Mouse (Mus musculus) limb, embryonic 15.5 days (tissue): Measurements from ENCODE around the gene Nek11. TPM values are rescaled to one million over a fixed set of nuclear protein-coding genes. Genes with fewer than 3 reads are reported as not detected.

ENCODE experiments used
- ATAC-seq: fragments of 200-750 bp; cut with Nextera tagmentation; 2 replicates; pipeline ENCODE4 v1.8.0; 2017; ENCODE audit warnings: low read depth, moderate TSS enrichment; ENCODE audit not compliant: insufficient number of reproducible peaks, low FRiP score, low TSS enrichment
- H3K27ac ChIP-seq: fragments of 300-500 bp; sonication (generic); 2 replicates; pipeline ENCODE4 v1.5.1; 2015; ENCODE audit warnings: moderate library complexity, mild to moderate bottlenecking, inconsistent platforms
- H3K27me3 ChIP-seq: fragments of 300-500 bp; sonication (generic); 2 replicates; pipeline ENCODE4 v1.6.1; 2015; ENCODE audit warnings: inconsistent platforms
- H3K36me3 ChIP-seq: fragments of 300-500 bp; sonication (generic); 2 replicates; pipeline ENCODE4 v1.6.1; 2015; ENCODE audit warnings: inconsistent platforms
- H3K4me1 ChIP-seq: fragments of 300-500 bp; sonication (generic); 2 replicates; pipeline ENCODE4 v1.6.1; 2015; ENCODE audit warnings: inconsistent platforms
- H3K4me2 ChIP-seq: fragments of 300-500 bp; sonication (generic); 2 replicates; pipeline ENCODE4 v1.6.1; 2015; ENCODE audit warnings: mild to moderate bottlenecking, inconsistent platforms
- H3K4me3 ChIP-seq: fragments of 300-500 bp; sonication (generic); 2 replicates; pipeline ENCODE4 v1.5.1; 2015; ENCODE audit warnings: mild to moderate bottlenecking, inconsistent platforms
- H3K9ac ChIP-seq: fragments of 300-500 bp; sonication (generic); 2 replicates; pipeline ENCODE4 v1.6.1; 2015; ENCODE audit warnings: inconsistent platforms
- H3K9me3 ChIP-seq: fragments of 300-500 bp; sonication (generic); 2 replicates; pipeline ENCODE4 v1.6.1; 2016; ENCODE audit warnings: inconsistent platforms
- WGBS: fragments of 180-500 bp; shearing (Covaris S2); methylation state at CpG from one replicate; pipeline ENCODE4 v1.1.7; 2015; 5-methylcytosine and 5-hydroxymethylcytosine counted together
- polyA plus RNA-seq: library from polyadenylated mRNA; unstranded; fragments of >200 nt; fragmentation: Nextera tagmentation; extraction: Ambion mirVana; gene quantifications from 2 replicates; pipeline ENCODE4 v1.2.1, GENCODE M21; 2015

Gene Nek11
- polyA plus RNA-seq, 1 experiment from 2014 or later = 0.17 TPM

DNA sequence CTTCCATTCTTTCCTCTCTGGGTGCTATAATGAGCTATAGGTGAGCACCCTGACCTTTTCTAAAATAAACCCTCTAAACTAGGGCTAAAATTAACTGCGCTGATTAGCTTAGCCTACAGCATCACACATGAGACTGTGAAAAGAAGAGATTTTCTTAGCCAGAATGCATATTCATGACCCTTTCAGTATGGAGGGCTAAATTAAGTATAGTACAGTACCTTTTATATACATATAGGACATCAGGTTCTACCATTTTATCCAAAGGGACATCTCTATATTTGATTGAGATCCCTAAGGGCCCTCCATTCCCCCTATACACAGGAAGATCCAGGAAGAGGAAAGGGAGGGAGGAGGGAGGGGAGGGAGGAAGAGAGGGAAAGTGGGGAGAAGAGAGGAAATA is 141.2 kb downstream of the Nek11 start:
- H3K4me3 ChIP-seq = no peak overlapping the region
- H3K4me1 ChIP-seq = no peaks in the 10 kb centered on the region
- H3K4me2 ChIP-seq = no peak overlapping the region
- H3K27me3 ChIP-seq = no peaks in the 10 kb centered on the region
- WGBS = 91% methylated on average over 1 of the region's 1 CpGs
- H3K36me3 ChIP-seq = no peaks in the 10 kb centered on the region
- ATAC-seq = no peak
- no peak overlapping the region for H3K27ac ChIP-seq
- no peaks in the 10 kb centered on the region for H3K9me3 ChIP-seq
- H3K9ac ChIP-seq = no peak overlapping the region

DNA sequence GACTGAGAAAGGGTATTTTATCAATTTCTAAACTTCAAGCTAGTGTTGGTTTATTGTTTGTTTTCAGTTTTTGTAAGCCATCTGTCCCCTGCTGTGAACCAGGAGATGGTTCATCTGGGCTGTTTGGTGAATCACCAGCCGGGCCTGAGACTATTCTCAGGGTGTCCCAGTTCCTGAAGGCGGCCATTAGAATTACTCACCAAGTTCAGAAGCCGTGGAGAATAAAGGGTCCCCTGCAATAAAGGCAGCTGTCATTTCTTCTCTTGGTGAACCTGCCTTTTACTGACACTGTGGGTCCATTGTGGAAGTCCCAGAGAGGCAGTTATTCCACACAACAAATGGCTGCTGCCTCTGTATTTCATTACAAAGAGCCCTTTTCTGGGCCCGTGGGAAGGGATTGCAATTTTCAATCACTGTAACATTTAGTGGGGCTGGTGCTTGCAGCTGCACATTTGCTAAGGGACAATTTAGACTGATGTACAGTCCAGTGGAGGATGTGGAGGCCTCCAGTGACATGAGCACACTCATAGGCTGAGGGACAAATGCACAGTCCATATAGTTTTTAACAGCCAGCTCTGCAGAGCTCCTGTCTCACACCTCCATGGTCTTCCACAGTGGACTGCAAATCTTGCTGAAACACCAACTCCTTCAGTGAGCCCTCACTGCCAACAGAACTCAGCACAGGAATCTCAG is 142.8 kb downstream of the Nek11 start:
- WGBS = 61% methylated on average over 4 of the region's 4 CpGs
- Histone ChIP-seq H3K4me1 (no peaks in the 10 kb centered on the region), H3K27me3 (no peaks in the 10 kb centered on the region), H3K9me3 (no peaks in the 10 kb centered on the region), H3K27ac (no peak overlapping the region), H3K9ac (no peak overlapping the region), H3K36me3 (no peaks in the 10 kb centered on the region), H3K4me2 (no peak overlapping the region), H3K4me3 (no peak overlapping the region)
- ATAC-seq = no peak

- 87% methylated on average over 4 of the region's 4 CpGs for WGBS
- H3K27me3 ChIP-seq = no peaks in the 10 kb centered on the region
- no peak for ATAC-seq
Observed at GRCm38 (mm10) chr9:105251256-105251655, 144.1 kb downstream of the Nek11 start.

DNA sequence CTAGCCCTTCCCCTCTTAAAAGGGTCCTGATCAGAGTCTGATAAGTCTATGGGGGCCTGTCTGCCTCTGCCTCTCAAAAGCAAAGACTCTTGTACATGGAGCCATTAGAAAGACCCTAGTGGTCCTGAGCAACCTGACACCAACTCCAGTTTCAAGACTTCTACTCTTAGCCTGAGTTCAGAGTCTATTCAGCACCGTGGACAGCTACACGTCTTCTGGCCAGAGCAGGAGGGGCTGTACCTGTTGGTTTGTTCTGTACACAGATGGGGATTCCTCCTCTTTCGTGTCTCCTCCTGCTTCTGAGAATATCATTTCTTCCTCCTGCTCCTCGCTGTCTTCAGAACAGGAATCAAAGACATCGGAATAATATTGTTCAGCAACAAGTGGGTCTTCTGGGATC is 151.3 kb downstream of the Nek11 start:
- H3K9ac ChIP-seq = no peak overlapping the region
- H3K27me3 ChIP-seq = no peaks in the 10 kb centered on the region
- no peaks in the 10 kb centered on the region for H3K4me1 ChIP-seq
- WGBS = 39% methylated on average over 5 of the region's 5 CpGs
- no peaks in the 10 kb centered on the region for H3K36me3 ChIP-seq
- no peak overlapping the region for H3K4me3 ChIP-seq
- no peak overlapping the region for H3K27ac ChIP-seq
- no peak for ATAC-seq
- H3K4me2 ChIP-seq = no peak overlapping the region
- H3K9me3 ChIP-seq = no peaks in the 10 kb centered on the region

More at GRCm38 (mm10) chr9:105251256-105251655, 144.1 kb downstream of the Nek11 start:
- Histone ChIP-seq H3K9ac (no peak overlapping the region), H3K36me3 (no peaks in the 10 kb centered on the region), H3K4me3 (no peak overlapping the region), H3K27ac (no peak overlapping the region), H3K4me1 (no peaks in the 10 kb centered on the region), H3K4me2 (no peak overlapping the region), H3K9me3 (no peaks in the 10 kb centered on the region)

GRCm38 (mm10) chr9:105214434-105214833 is 180.9 kb downstream of the Nek11 start:
- Histone ChIP-seq H3K4me2 (no peak overlapping the region), H3K27ac (no peak overlapping the region), H3K4me3 (no peak overlapping the region), H3K27me3 (no peaks in the 10 kb centered on the region), H3K9ac (no peak overlapping the region), H3K36me3 (no peaks in the 10 kb centered on the region), H3K4me1 (no peaks in the 10 kb centered on the region), H3K9me3 (no peaks in the 10 kb centered on the region)
- WGBS = 58% methylated on average over 4 of the region's 4 CpGs
- no peak for ATAC-seq

DNA sequence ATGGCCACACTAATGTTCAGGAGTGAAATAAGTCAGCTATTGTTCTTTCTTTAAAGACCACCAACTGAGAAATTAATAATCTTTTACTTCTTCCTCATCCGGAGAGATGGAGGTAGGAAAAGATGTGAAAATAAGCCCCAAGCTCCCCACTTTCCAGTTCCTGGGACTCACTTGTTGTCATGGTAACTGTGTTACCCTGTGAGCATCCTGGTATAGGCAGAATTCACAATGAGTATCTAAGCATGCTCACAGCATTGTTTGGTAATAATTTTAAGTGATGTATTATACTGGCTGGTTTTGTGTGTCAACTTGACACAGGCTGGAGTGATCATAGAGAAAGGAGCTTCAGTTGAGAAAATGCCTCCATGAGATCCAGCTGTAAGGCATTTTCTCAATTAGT is 195.0 kb downstream of the Nek11 start:
- H3K4me3 ChIP-seq = no peak overlapping the region
- no peaks in the 10 kb centered on the region for H3K4me1 ChIP-seq
- no peak overlapping the region for H3K4me2 ChIP-seq
- no peak overlapping the region for H3K9ac ChIP-seq
- ATAC-seq = no peak
- no peak overlapping the region for H3K27ac ChIP-seq
- no peaks in the 10 kb centered on the region for H3K36me3 ChIP-seq
- H3K9me3 ChIP-seq = no peaks in the 10 kb centered on the region
- H3K27me3 ChIP-seq = no peaks in the 10 kb centered on the region
- 67% methylated on average over 1 of the region's 1 CpGs for WGBS

- H3K4me2 ChIP-seq = no peak overlapping the region
- no peak overlapping the region for H3K4me3 ChIP-seq
- no peaks in the 10 kb centered on the region for H3K4me1 ChIP-seq
- no peak overlapping the region for H3K9ac ChIP-seq
- H3K27ac ChIP-seq = no peak overlapping the region
- H3K36me3 ChIP-seq = no peaks in the 10 kb centered on the region
- H3K27me3 ChIP-seq = no peaks in the 10 kb centered on the region
- no peaks in the 10 kb centered on the region for H3K9me3 ChIP-seq
- WGBS = 80% methylated on average over 3 of the region's 3 CpGs
- ATAC-seq = no peak
Observed at GRCm38 (mm10) chr9:105186725-105187124, 208.6 kb downstream of the Nek11 start.

GRCm38 (mm10) chr9:105182392-105182791 is 212.9 kb downstream of the Nek11 start:
- no peak overlapping the region for H3K4me2 ChIP-seq
- H3K9me3 ChIP-seq = no peaks in the 10 kb centered on the region
- H3K4me3 ChIP-seq = no peak overlapping the region
- no peak for ATAC-seq
- H3K27me3 ChIP-seq = no peaks in the 10 kb centered on the region
- no peak overlapping the region for H3K27ac ChIP-seq
- no peak overlapping the region for H3K9ac ChIP-seq
- WGBS = 81% methylated on average over 3 of the region's 3 CpGs
- no peaks in the 10 kb centered on the region for H3K4me1 ChIP-seq
- H3K36me3 ChIP-seq = no peaks in the 10 kb centered on the region

DNA sequence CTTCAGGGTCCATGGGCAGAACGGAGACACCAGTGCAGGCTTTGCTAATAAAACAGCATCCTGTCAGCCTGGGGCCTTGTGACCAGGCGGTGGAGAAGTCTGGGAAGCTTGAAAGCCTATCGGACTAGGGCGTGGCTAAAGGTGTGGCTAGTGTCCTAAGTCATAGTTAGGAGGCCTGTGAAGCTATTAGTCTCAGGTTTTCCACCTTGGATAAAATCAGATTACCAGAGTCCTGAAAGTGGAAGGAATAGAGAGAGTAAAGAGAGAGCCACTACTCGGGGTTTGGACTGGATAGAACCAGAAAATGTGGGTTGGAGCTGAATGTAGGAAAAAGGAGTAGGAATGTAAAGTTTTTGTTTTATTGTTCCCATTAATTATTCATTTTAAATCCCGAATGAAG is 250.3 kb downstream of the Nek11 start, which contains the start of gene 1700080E11Rik:
Gene 1700080E11Rik, minus strand, starts transcription at position 101 of the 400 bp plus-strand sequence.
- no peaks in the 10 kb centered on the region for H3K4me1 ChIP-seq
- H3K4me3 ChIP-seq = no peak within 1 kb of the TSS
- no peak within 1 kb of the TSS for H3K9ac ChIP-seq
- no peaks in the 10 kb centered on the region for H3K9me3 ChIP-seq
- no peak for ATAC-seq
- no peaks in the 10 kb centered on the region for H3K27me3 ChIP-seq
- H3K4me2 ChIP-seq = no peak within 1 kb of the TSS
- 69% methylated on average over 6 of the region's 6 CpGs for WGBS
- no peak within 1 kb of the TSS for H3K27ac ChIP-seq
- H3K36me3 ChIP-seq = no peaks in the 10 kb centered on the region

GRCm38 (mm10) chr9:105139204-105139603 is 256.1 kb downstream of the Nek11 start:
- Histone ChIP-seq H3K27ac (no peak overlapping the region), H3K4me3 (no peak overlapping the region), H3K27me3 (no peaks in the 10 kb centered on the region), H3K9me3 (no peaks in the 10 kb centered on the region), H3K4me1 (no peaks in the 10 kb centered on the region), H3K9ac (no peak overlapping the region), H3K4me2 (no peak overlapping the region), H3K36me3 (no peaks in the 10 kb centered on the region)
- ATAC-seq = no peak
- WGBS = 77% methylated on average over 6 of the region's 6 CpGs

- no peak overlapping the region for H3K4me3 ChIP-seq
- H3K27ac ChIP-seq = no peak overlapping the region
- H3K27me3 ChIP-seq = no peaks in the 10 kb centered on the region
- no peak overlapping the region for H3K4me2 ChIP-seq
- ATAC-seq = no peak
- no peaks in the 10 kb centered on the region for H3K36me3 ChIP-seq
- 16% methylated on average over 1 of the region's 1 CpGs for WGBS
- H3K9me3 ChIP-seq = no peaks in the 10 kb centered on the region
- no peak overlapping the region for H3K9ac ChIP-seq
- H3K4me1 ChIP-seq = no peaks in the 10 kb centered on the region
Observed at GRCm38 (mm10) chr9:105136404-105136803, 258.9 kb downstream of the Nek11 start.

GRCm38 (mm10) chr9:105134536-105134935 is 260.8 kb downstream of the Nek11 start:
- Histone ChIP-seq H3K4me2 (no peak overlapping the region), H3K9me3 (no peaks in the 10 kb centered on the region), H3K36me3 (no peaks in the 10 kb centered on the region), H3K4me1 (peaks cover 8% of the 10 kb centered on the region), H3K4me3 (no peak overlapping the region), H3K9ac (no peak overlapping the region), H3K27me3 (no peaks in the 10 kb centered on the region), H3K27ac (no peak overlapping the region)
- no peak for ATAC-seq
- WGBS = 80% methylated on average over 5 of the region's 5 CpGs

- WGBS = 23% methylated on average over 5 of the region's 5 CpGs
- no peak overlapping the region for H3K27ac ChIP-seq
- 0 out of 2 replicates have a peak, but pooled peaks have one; percentile 4 for ATAC-seq
- peak overlapping the region; percentile 82 for H3K4me2 ChIP-seq
- H3K9ac ChIP-seq = no peak overlapping the region
- H3K4me3 ChIP-seq = peak overlapping the region; percentile 70
- no peaks in the 10 kb centered on the region for H3K27me3 ChIP-seq
- peaks cover 8% of the 10 kb centered on the region for H3K4me1 ChIP-seq
- H3K36me3 ChIP-seq = no peaks in the 10 kb centered on the region
- no peaks in the 10 kb centered on the region for H3K9me3 ChIP-seq
Observed at GRCm38 (mm10) chr9:105132002-105132367, 263.3 kb downstream of the Nek11 start.
